Mouse (Mus musculus) stomach, postnatal 0 days (tissue): ENCODE measurements around the gene Clgn. TPM values are rescaled to one million over a fixed set of nuclear protein-coding genes. Genes with fewer than 3 reads are reported as not detected.
"Not testable (repeated sequence)": the region's sequence is repeated elsewhere in the genome, so short reads cannot be mapped to it uniquely, and the experiment has no call there.

ENCODE experiments used
- ATAC-seq: fragments of 200-750 bp; cut with Nextera tagmentation; 2 replicates; pipeline ENCODE4 v1.8.0; 2017; ENCODE audit not compliant: low FRiP score, low TSS enrichment
- DNase-seq: peaks from one replicate; pipeline ENCODE4 v3.0.0-alpha.2; 2016; ENCODE audit warnings: low spot score
- H3K27ac ChIP-seq: fragments of 300-500 bp; sonication (generic); replicated peaks from 2 replicates; pipeline ENCODE4 v1.5.1; 2014; ENCODE audit warnings: mild to moderate bottlenecking, control low read depth
- H3K27me3 ChIP-seq: fragments of 300-500 bp; sonication (generic); 2 replicates; pipeline ENCODE4 v1.6.1; 2014; ENCODE audit warnings: low read length; ENCODE audit not compliant: control insufficient read depth, insufficient read depth
- H3K36me3 ChIP-seq: fragments of 300-500 bp; sonication (generic); 2 replicates; pipeline ENCODE4 v1.6.1; 2014; ENCODE audit warnings: low read length, mixed read lengths; ENCODE audit not compliant: control insufficient read depth, insufficient read depth
- H3K4me1 ChIP-seq: fragments of 300-500 bp; sonication (generic); replicated peaks from 2 replicates; pipeline ENCODE4 v1.6.1; 2014; ENCODE audit warnings: antibody characterized with exemption; ENCODE audit not compliant: control insufficient read depth, insufficient read depth
- H3K4me2 ChIP-seq: fragments of 300-500 bp; sonication (generic); replicated peaks from 2 replicates; pipeline ENCODE4 v1.6.1; 2014; ENCODE audit warnings: low read depth, mild to moderate bottlenecking, control low read depth, moderate library complexity
- H3K4me3 ChIP-seq: fragments of 300-500 bp; sonication (generic); 2 replicates; pipeline ENCODE4 v1.5.1; 2014; ENCODE audit warnings: low read depth, low read length, control low read depth
- H3K9ac ChIP-seq: fragments of 300-500 bp; sonication (generic); 2 replicates; pipeline ENCODE4 v1.6.1; 2014; ENCODE audit warnings: mild to moderate bottlenecking, low read length, control low read depth, mixed read lengths
- H3K9me3 ChIP-seq: fragments of 300-500 bp; sonication (generic); 2 replicates; pipeline ENCODE4 v1.6.1; 2016; ENCODE audit warnings: low read length; ENCODE audit not compliant: control insufficient read depth
- CTCF ChIP-seq: IDR thresholded peaks from 2 replicates; pipeline ENCODE4 v1.5.1; 2016; ENCODE audit warnings: antibody characterized with exemption, low read depth, mild to moderate bottlenecking, moderate library complexity
- EP300 ChIP-seq: optimal IDR thresholded peaks from 2 replicates; pipeline ENCODE3; 2016; ENCODE audit warnings: antibody characterized with exemption
- WGBS: fragments of 180-500 bp; shearing (Covaris S2); extraction: QIAGEN DNeasy Blood & Tissue Kit; methylation state at CpG from one replicate; pipeline ENCODE4 v1.1.7; 2014; 5-methylcytosine and 5-hydroxymethylcytosine counted together
- polyA plus RNA-seq: library from polyadenylated mRNA; unstranded; fragments of >200 nt; fragmentation: Nextera tagmentation; extraction: Ambion mirVana; gene quantifications from 2 replicates; pipeline ENCODE4 v1.2.1, GENCODE M21; 2015

Clgn gene
- polyA plus RNA-seq, 1 experiment from 2014 or later, result 0.27 TPM

DNA sequence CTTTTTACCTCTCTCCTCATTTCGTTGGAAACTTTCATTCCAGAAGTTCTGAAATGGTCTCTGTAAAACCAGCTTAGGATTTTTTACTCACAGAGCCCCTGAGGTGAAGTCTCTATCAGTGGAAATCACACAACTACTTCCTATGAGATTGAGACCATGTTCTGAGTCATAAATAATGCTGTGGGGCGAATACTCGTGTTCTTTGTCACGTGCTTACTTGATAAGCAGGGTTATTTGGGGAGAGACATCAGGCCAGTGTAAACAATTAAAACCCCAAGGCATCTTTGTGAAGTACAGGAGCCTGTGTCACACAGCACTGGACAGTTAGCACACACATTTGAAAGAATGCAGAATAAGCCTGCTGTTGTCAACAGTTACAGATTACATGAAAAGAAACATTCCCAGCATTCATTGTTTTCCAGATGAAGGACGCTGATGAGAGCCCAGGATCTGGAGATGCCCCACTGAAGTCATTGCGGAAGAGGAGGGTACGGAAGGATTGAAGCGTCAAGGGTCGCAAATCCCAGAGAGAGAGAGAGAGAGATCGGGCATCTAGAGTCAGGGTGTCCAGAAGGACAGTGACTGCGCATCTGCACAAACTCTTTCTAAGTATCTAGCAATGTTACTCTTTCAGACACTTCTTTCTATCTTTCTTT lies 36.6 kb downstream of the Clgn start:
- Histone ChIP-seq H3K4me2 (no peak overlapping the region), H3K27ac (no peak overlapping the region), H3K9me3 (no peaks in the 10 kb centered on the region), H3K4me1 (no peaks in the 10 kb centered on the region), H3K36me3 (no peaks in the 10 kb centered on the region), H3K9ac (no peak overlapping the region), H3K4me3 (no peak overlapping the region), H3K27me3 (no peaks in the 10 kb centered on the region)
- 64% methylated on average over 11 of the region's 11 CpGs for WGBS
- TF ChIP-seq CTCF (no peak), EP300 (no peak)
- DNase-seq (no peak), ATAC-seq (no peak)

DNA sequence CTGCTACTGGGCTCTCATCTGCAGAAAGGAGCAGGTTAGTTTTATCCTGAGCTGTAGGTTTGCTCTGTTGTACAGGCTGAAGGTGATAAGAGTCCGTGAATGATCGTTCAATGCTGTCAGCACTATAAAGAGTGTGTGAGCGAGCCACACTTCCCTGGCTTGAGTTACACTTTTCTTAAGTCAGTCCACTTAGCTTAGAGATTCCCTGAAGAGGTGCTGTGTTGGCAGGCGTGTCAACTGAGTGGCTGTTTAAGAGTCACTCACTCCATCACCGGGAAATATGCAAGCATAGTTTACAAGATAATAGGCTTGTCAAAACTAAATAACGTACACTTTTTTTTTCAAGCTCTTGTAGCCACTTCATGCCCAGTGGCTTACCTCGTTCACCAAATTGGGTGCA lies 37.3 kb downstream of the Clgn start:
- DNase-seq (no peak), ATAC-seq (no peak)
- TF ChIP-seq CTCF (no peak), EP300 (no peak)
- Histone ChIP-seq H3K4me3 (no peak overlapping the region), H3K27ac (no peak overlapping the region), H3K36me3 (no peaks in the 10 kb centered on the region), H3K4me1 (no peaks in the 10 kb centered on the region), H3K4me2 (no peak overlapping the region), H3K27me3 (no peaks in the 10 kb centered on the region), H3K9me3 (no peaks in the 10 kb centered on the region), H3K9ac (no peak overlapping the region)
- 51% methylated on average over 7 of the region's 7 CpGs for WGBS

DNA sequence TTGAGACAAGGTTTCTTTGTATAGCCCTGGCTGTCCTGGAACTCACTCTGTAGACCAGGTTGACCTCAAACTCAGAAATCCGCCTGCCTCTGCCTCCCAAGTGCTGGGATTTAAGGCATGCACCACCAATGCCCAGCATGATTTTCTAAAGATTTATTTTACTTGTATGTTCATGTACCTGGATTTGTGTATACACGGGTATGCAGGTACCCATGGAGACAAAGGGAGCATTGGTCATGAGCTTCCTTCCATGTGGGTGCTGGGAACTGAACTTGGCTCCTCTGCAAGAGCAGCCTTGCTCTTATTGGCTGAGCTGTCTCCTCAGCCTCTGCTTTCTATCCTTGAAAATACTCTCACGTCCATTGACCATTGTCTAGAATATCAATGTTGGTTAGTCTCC lies 39.0 kb downstream of the Clgn start:
- H3K9me3 ChIP-seq, result not testable (repeated sequence)

GRCm38 (mm10) chr8:83429071-83429524 lies 39.4 kb downstream of the Clgn start:
- Histone ChIP-seq H3K4me3 (no peak overlapping the region), H3K27ac (no peak overlapping the region), H3K4me1 (no peaks in the 10 kb centered on the region), H3K9ac (no peak overlapping the region), H3K4me2 (no peak overlapping the region), H3K36me3 (no peaks in the 10 kb centered on the region), H3K9me3 (no peaks in the 10 kb centered on the region), H3K27me3 (no peaks in the 10 kb centered on the region)
- ATAC-seq (no peak), DNase-seq (no peak)
- TF ChIP-seq EP300, result no peak
- TF ChIP-seq CTCF, result no peak
- 60% methylated on average over 4 of the region's 4 CpGs for WGBS

More for the DNA sequence above, 39.0 kb downstream of the Clgn start:
- not testable (repeated sequence) for H3K4me3 ChIP-seq, H3K4me1 ChIP-seq, H3K4me2 ChIP-seq, H3K27ac ChIP-seq, ATAC-seq, H3K27me3 ChIP-seq, H3K36me3 ChIP-seq, DNase-seq, H3K9ac ChIP-seq
- WGBS, result 90% methylated on average over 3 of the region's 3 CpGs

DNA sequence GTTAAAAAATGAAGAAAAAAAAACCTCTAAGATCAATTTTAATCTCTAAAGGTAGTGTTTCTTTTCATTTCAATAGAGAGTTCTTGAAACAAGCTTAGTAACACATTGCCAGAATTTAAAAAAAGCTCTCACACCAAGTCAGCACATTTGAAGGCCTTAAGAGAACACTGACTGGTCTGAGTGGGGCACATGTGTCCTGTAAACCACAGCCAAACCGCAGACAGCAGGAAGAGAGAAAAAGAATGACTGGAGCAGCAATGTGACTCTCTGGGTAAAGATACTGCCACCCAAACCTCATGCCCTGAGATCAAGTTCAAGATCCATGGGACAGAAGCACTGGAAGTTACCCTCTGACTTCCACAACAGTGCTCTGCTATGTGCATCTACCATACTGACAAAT lies 47.4 kb downstream of the Clgn start:
- no peaks in the 10 kb centered on the region for H3K4me1 ChIP-seq
- H3K9ac ChIP-seq, result no peak overlapping the region
- 74% methylated on average over 1 of the region's 1 CpGs for WGBS
- no peak overlapping the region for H3K4me2 ChIP-seq
- ATAC-seq (no peak), DNase-seq (no peak)
- peaks cover 2% of the 10 kb centered on the region; the same call in 1 of the 2 replicates for H3K36me3 ChIP-seq
- H3K9me3 ChIP-seq, result no peaks in the 10 kb centered on the region
- H3K27ac ChIP-seq, result no peak overlapping the region
- TF ChIP-seq CTCF, result no peak
- no peak for TF ChIP-seq EP300
- no peak overlapping the region for H3K4me3 ChIP-seq
- no peaks in the 10 kb centered on the region for H3K27me3 ChIP-seq

- ATAC-seq (no peak), DNase-seq (no peak)
- TF ChIP-seq EP300, result no peak
- TF ChIP-seq CTCF, result no peak
Measured at GRCm38 (mm10) chr8:83441656-83442242, 52.1 kb downstream of the Clgn start.

More at GRCm38 (mm10) chr8:83441656-83442242, 52.1 kb downstream of the Clgn start:
- Histone ChIP-seq H3K4me2 (peak overlapping the region; percentile 72), H3K9me3 (no peaks in the 10 kb centered on the region), H3K4me3 (peak overlapping the region; percentile 75), H3K9ac (peak overlapping the region; percentile 89), H3K27ac (peak overlapping the region; percentile 90), H3K36me3 (0 out of 2 replicates have a peak, but pooled peaks cover 2% of the 10 kb centered on the region), H3K4me1 (no peaks in the 10 kb centered on the region), H3K27me3 (no peaks in the 10 kb centered on the region)
- WGBS, result 2% methylated on average over 29 of the region's 29 CpGs
